Mouse (Mus musculus) forebrain, embryonic 13.5 days (tissue): ENCODE data around the gene Ceacam1. TPM values are rescaled to one million over a fixed set of nuclear protein-coding genes. Genes with fewer than 3 reads are reported as not detected.
"Not testable (repeated sequence)": the region's sequence is repeated elsewhere in the genome, so short reads cannot be mapped to it uniquely, and the experiment has no call there.

Source experiments
- ATAC-seq: fragments of 200-750 bp; cut with Nextera tagmentation; 2 replicates; pipeline ENCODE4 v1.8.0; 2017
- H3K27ac ChIP-seq: fragments of 300-500 bp; sonication (generic); 2 replicates; pipeline ENCODE4 v1.5.1; 2015; ENCODE audit warnings: inconsistent platforms, mild to moderate bottlenecking, moderate library complexity
- H3K27me3 ChIP-seq: fragments of 300-500 bp; sonication (generic); 2 replicates; pipeline ENCODE4 v1.6.1; 2015; ENCODE audit warnings: mild to moderate bottlenecking, inconsistent platforms
- H3K36me3 ChIP-seq: fragments of 300-500 bp; sonication (generic); 2 replicates; pipeline ENCODE4 v1.6.1; 2015; ENCODE audit warnings: mild to moderate bottlenecking, inconsistent platforms; ENCODE audit not compliant: poor library complexity, severe bottlenecking
- H3K4me1 ChIP-seq: fragments of 300-500 bp; sonication (generic); 2 replicates; pipeline ENCODE4 v1.6.1; 2015; ENCODE audit warnings: inconsistent platforms
- H3K4me2 ChIP-seq: fragments of 300-500 bp; sonication (generic); 2 replicates; pipeline ENCODE4 v1.6.1; 2015; ENCODE audit warnings: inconsistent platforms, mild to moderate bottlenecking, moderate library complexity
- H3K4me3 ChIP-seq: fragments of 300-500 bp; sonication (generic); 2 replicates; pipeline ENCODE4 v1.5.1; 2015; ENCODE audit warnings: mild to moderate bottlenecking, inconsistent platforms
- H3K9ac ChIP-seq: fragments of 300-500 bp; sonication (generic); 2 replicates; pipeline ENCODE4 v1.6.1; 2015; ENCODE audit warnings: mild to moderate bottlenecking, inconsistent platforms
- H3K9me3 ChIP-seq: fragments of 300-500 bp; sonication (generic); replicated peaks from 2 replicates; pipeline ENCODE4 v1.6.1; 2016; ENCODE audit warnings: inconsistent platforms
- WGBS: fragments of 180-500 bp; shearing (Covaris S2); methylation state at CpG from one replicate; pipeline ENCODE4 v1.1.7; 2015; 5-methylcytosine and 5-hydroxymethylcytosine counted together
- polyA plus RNA-seq: library from polyadenylated mRNA; unstranded; fragments of >200 nt; fragmentation: Nextera tagmentation; extraction: Ambion mirVana; gene quantifications from 2 replicates; pipeline ENCODE4 v1.2.1, GENCODE M21; 2015

Ceacam1 gene
- polyA plus RNA-seq: 0.39 and 0.49 TPM in 2 replicates

DNA sequence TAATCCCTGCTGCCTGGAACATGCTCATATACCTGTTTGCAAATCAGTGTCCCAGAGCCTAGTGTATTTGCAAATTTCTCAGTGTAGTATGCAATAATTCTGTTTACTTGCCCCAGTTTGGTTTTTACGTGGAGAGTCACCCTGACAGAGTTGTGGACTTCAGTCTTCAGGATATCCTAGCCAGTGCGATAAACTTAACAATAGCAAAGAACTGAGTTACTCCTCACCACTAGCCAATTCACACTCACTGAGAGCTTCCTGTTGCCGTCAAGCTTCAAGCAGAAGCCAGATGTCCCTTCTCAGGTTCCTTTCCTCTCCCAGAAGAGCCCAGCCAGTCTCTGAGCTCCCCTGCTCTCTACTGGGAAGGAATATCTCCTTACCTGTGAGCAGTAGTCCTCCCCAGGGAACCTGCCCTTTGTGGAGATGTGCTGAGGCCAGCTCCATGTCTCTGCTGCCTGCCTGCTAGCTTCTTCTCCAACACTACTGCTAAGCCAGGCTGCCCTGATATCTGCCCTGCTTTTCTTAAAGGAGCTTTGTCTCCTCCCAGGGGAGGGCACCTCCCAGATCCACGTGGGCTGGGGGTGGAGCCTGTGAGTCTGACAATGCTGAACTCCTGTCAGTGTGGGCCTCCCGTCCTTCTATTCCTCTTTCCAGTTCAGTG lies at the start of gene Ceacam1:
Gene Ceacam1 (minus strand): TSS at position 513 of the 661 bp plus-strand sequence.
- H3K36me3 ChIP-seq, H3K9ac ChIP-seq, ATAC-seq, H3K4me1 ChIP-seq, H3K27me3 ChIP-seq, H3K27ac ChIP-seq, H3K9me3 ChIP-seq, H3K4me2 ChIP-seq, H3K4me3 ChIP-seq: not testable (repeated sequence)
- WGBS: 40% methylated on average over 5 of the region's 5 CpGs

DNA sequence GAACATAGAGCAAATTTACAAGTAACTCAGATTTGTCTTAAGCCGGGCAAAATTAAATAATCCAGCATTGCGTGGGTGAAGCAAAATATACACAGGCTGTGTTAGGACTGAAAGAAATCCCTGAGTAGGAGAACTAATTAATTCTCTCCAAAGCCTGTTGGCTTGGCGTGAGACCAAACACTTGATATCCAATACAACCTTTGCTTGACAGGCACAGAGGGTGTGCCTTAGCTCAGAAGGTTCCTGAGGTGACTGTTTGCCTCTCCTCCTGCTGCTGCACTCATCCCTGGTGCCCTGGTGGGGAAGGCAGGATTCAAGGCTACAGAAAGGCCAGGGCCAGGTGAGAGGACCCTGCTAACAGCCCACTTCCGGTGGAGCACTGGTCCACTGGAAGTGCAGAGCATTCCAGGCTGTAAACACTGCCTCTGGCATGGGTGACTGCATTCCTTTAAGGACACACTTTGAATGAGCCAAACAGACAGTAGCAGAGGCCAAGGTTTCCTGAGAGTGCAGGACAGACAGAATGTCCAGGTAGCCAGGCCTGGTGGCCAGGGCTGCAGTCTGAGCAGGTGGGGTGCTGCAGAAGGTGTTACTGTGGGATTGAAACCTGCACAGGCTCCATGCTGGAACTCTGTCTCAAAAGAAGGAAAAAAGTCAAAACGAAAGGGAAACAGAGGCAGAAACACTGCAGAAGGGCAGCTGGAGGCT lies 38.8 kb upstream of the Ceacam1 start:
- H3K4me1 ChIP-seq, H3K9me3 ChIP-seq, H3K4me3 ChIP-seq, H3K27me3 ChIP-seq, H3K27ac ChIP-seq, H3K9ac ChIP-seq, H3K4me2 ChIP-seq, H3K36me3 ChIP-seq: not testable (repeated sequence)
- WGBS: 27% methylated on average over 2 of the region's 5 CpGs
- ATAC-seq: peak; percentile 91

DNA sequence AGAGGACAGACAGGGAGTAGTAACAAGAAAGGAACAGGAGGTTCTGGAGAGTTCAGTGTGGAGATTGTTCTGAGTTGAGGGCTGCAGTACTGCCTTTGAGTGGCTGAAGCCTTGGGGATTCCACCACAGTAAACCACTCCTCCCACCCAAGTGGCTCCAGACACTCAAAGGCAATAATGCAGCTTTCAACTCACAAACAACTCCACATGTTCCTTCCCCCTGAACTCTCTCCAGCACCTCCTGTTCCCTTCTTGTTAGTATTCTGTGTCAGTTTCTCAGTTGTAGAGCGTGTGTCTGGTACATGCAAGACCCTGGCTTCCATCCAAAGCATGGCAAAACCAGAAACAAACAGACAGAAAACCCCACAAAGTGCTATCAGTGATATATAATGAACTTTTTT lies 38.3 kb upstream of the Ceacam1 start:
- H3K36me3 ChIP-seq, H3K9ac ChIP-seq, H3K4me1 ChIP-seq, H3K27me3 ChIP-seq, H3K4me3 ChIP-seq, H3K9me3 ChIP-seq, H3K4me2 ChIP-seq, H3K27ac ChIP-seq: not testable (repeated sequence)
- peak; percentile 93 for ATAC-seq
- 28% methylated on average over 1 of the region's 1 CpGs for WGBS

DNA sequence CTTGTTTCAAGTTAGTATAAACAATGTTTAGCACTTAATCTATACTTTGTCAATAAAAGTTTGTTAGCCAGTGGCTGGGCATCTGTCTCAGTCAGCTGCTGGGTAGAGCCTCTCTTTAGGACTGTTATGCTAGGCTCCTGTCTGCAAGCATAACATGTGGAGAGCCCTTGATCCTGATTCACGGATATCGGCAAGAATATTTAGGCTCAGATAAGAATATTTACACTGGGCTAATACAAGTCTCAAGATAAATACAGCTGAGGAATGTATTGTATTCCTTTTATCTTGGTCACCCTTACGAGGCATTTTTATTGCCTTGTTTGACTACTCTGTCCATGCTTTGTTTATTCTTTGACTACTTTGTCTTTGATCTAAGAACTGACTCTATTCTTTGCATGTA lies 32.5 kb upstream of the Ceacam1 start:
- no peaks in the 10 kb centered on the region for H3K27me3 ChIP-seq
- no peak overlapping the region for H3K4me3 ChIP-seq
- no peak for ATAC-seq
- H3K36me3 ChIP-seq: no peaks in the 10 kb centered on the region
- 74% methylated on average over 3 of the region's 3 CpGs for WGBS
- no peak overlapping the region for H3K4me2 ChIP-seq
- H3K4me1 ChIP-seq: no peaks in the 10 kb centered on the region
- H3K27ac ChIP-seq: no peak overlapping the region
- H3K9ac ChIP-seq: no peak overlapping the region
- H3K9me3 ChIP-seq: no peaks in the 10 kb centered on the region

DNA sequence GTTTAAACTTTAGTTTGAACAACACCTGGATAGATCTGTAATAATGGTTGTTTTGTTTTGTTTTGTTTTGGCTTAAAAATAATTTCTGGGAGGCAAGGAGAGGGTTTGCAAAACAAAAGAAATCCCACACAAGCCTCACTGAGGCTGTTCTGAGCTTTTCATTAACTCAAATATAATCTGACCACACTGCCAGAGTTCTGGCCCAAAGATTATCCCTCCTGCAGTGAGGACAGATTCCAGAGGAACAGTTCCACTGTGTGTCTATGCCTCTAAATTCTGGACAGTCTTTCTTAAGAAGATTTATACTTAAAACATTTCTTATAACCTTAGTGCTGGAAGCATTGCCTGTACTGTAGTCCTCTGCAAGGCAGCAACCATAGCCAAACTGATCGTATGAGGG lies 17.2 kb upstream of the Ceacam1 start:
- H3K4me1 ChIP-seq: no peaks in the 10 kb centered on the region
- no peak overlapping the region for H3K9ac ChIP-seq
- no peaks in the 10 kb centered on the region for H3K36me3 ChIP-seq
- ATAC-seq: no peak
- 75% methylated on average over 1 of the region's 1 CpGs for WGBS
- no peak overlapping the region for H3K4me3 ChIP-seq
- no peak overlapping the region for H3K4me2 ChIP-seq
- no peaks in the 10 kb centered on the region for H3K27me3 ChIP-seq
- H3K9me3 ChIP-seq: no peaks in the 10 kb centered on the region
- no peak overlapping the region for H3K27ac ChIP-seq

DNA sequence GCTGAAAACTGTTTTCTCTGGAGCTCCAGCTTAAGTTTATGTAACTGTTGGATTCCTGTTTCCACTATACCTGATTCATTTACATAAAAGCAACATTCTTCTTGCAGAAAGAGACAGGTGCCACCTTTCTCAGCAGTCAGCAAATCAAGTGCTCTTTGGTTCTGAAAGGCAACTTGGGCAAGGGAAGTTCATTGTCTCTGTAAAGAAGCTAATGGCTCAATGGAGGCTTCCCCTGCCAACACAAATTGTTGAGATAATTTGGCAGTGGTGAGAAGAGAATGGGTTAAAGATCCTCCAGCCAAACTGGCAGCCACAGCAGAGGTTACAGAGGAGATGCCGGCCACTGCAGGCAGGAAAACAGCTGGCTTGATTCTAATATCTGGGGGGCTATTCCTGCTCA lies 13.3 kb upstream of the Ceacam1 start:
- H3K4me3 ChIP-seq, H3K27ac ChIP-seq, ATAC-seq, H3K4me1 ChIP-seq, H3K27me3 ChIP-seq, H3K9me3 ChIP-seq, H3K36me3 ChIP-seq, H3K4me2 ChIP-seq, H3K9ac ChIP-seq: not testable (repeated sequence)
- no CpG with 5 or more reads among the region's 1 CpGs for WGBS

DNA sequence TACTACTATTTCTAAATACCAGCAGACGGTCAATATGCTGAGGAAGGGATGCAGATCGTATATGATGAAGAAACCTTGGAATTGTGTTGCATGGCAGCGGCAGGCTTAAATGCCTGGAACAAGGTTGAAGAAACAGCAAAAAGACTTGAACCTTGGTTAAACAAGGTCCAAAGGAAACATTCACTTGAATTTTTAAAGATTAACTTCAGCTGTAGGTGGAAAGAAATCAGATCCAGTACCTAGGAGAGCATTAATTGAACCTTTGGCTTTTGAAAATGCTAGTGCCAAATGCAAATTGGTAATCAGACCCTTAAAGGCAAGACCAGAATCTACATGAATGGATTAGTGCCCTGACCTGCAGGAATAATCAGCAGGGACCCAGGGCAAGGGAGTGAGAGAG lies 12.0 kb upstream of the Ceacam1 start:
- H3K36me3 ChIP-seq, H3K4me3 ChIP-seq, H3K4me1 ChIP-seq, ATAC-seq, H3K27ac ChIP-seq, H3K9ac ChIP-seq, H3K4me2 ChIP-seq, H3K9me3 ChIP-seq, H3K27me3 ChIP-seq: not testable (repeated sequence)
- 85% methylated on average over 3 of the region's 3 CpGs for WGBS

DNA sequence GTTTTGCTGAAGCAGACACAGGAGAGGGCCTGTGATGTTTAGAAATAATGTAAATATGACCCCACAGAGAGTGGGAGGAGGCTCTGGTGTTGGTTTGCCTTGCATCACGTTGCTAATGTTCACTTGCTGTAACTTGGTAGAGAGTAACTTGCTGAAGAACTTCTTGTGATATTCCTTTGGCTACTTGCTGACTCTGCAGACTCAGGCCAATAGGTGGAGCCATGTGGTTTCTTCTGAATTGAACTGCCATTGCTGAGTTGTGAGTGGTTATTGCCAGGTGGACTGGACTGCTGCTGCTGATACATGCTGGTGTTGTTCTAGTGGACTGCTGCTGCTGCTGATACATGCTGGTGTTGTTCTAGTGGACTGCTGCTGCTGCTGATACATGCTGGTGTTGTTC lies 8.8 kb upstream of the Ceacam1 start:
- no peaks in the 10 kb centered on the region for H3K36me3 ChIP-seq
- no peak overlapping the region for H3K27ac ChIP-seq
- 40% methylated on average over 1 of the region's 1 CpGs for WGBS
- H3K9ac ChIP-seq: no peak overlapping the region
- ATAC-seq: no peak
- no peaks in the 10 kb centered on the region for H3K9me3 ChIP-seq
- H3K27me3 ChIP-seq: no peaks in the 10 kb centered on the region
- H3K4me3 ChIP-seq: no peak overlapping the region
- H3K4me1 ChIP-seq: no peaks in the 10 kb centered on the region
- no peak overlapping the region for H3K4me2 ChIP-seq

DNA sequence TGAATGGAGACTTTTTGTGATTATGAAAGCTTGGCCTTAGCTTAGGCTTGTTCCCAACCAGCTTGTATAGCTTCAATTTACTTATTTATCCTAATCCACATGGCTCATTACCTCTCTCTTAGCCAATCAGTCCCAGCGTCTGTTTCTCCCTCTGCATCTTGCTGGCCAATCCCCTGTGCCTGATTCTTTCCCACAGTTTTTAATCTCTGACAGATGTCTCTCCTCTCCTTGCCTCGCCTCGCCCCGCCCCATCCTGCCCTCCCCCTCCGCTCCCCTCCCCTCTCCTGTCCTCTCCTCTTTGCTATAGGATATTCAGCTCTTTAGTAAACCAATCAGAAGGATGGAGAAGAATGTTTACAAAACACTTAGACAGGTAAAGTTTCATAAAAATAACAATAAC lies 7.7 kb upstream of the Ceacam1 start:
- no peak for ATAC-seq
- H3K27me3 ChIP-seq: no peaks in the 10 kb centered on the region
- H3K9me3 ChIP-seq: no peaks in the 10 kb centered on the region
- no peaks in the 10 kb centered on the region for H3K4me1 ChIP-seq
- no peak overlapping the region for H3K9ac ChIP-seq
- 59% methylated on average over 5 of the region's 5 CpGs for WGBS
- H3K4me3 ChIP-seq: no peak overlapping the region
- no peak overlapping the region for H3K27ac ChIP-seq
- no peak overlapping the region for H3K4me2 ChIP-seq
- no peaks in the 10 kb centered on the region for H3K36me3 ChIP-seq

DNA sequence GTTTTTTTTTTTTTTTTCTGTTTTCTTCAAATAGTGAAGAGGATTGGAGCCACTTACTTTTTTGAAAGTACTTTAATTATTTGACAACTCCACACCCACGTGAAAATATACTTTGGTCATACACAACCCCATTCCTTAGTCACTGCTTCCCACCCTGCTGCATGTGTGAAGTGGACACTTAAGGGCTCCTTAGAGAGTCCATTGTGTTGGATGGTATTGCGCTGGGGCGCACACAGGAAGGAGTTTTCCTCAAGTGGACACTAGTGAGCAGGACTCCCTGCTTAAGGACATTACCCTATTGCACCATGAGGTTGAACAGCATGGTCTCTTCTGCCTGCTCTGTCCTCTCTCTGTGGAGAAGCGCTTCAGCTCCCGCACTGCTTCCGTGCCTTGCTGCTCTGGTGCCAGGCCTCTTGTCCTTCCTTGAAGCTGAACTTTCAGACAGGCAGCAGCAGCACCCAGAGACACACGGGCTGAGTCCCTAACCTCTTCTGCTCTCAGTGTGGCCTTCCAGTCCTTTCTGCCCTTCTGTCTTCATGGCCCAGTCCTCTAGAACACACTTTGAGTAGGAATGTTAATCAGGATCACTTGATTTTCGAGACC lies 5.8 kb upstream of the Ceacam1 start:
- Histone ChIP-seq H3K4me1 (no peaks in the 10 kb centered on the region), H3K4me3 (no peak overlapping the region), H3K4me2 (no peak overlapping the region), H3K9me3 (no peaks in the 10 kb centered on the region), H3K27me3 (no peaks in the 10 kb centered on the region), H3K27ac (no peak overlapping the region), H3K36me3 (no peaks in the 10 kb centered on the region), H3K9ac (no peak overlapping the region)
- ATAC-seq: no peak
- WGBS: 76% methylated on average over 8 of the region's 8 CpGs

DNA sequence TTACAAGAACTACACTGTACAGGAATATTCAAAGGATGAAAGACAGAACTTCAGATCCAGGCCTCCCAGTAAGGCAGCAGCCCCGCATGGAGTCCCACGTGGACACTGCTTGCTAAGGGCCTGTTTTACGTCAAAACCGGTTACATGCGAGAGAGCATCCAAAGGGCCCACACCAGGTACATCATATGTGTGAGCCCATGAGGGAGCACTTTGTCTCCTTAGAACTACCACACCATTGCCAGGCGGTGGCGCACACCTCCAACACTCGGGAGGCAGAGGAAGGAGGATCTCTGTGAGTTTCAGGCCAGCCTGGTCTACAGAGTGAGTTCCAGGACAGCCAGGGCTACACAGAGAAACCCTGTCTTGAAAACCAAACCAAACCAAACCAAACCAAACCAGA lies 3.4 kb upstream of the Ceacam1 start:
- H3K4me2 ChIP-seq, H3K27me3 ChIP-seq, H3K4me3 ChIP-seq, H3K4me1 ChIP-seq, ATAC-seq, H3K36me3 ChIP-seq, H3K9me3 ChIP-seq, H3K27ac ChIP-seq, H3K9ac ChIP-seq: not testable (repeated sequence)
- 59% methylated on average over 8 of the region's 8 CpGs for WGBS

DNA sequence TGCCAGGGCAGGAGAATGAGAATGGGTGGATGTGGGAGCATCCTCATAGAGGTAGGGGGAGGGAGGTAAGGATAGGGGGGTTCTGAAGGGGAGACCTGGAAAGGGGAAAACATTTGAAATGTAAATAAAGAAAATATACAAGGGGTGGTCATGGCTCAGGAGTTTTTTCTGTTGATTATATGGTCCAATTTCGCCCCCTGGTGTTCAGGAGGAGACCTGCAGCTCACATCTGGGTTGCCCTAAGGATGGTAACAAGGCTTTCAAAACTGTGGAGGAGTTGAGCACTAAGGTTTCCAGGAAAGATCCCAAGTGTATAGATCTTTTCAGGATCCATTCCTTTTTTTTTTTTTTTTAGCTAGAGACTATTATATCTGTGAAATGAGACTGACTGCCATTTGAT lies 2.0 kb upstream of the Ceacam1 start:
- 0 out of 2 replicates have a peak, but pooled peaks have one; percentile 16 for ATAC-seq
- WGBS: 0% methylated on average over 1 of the region's 1 CpGs
- no peak overlapping the region for H3K4me3 ChIP-seq
- H3K27me3 ChIP-seq: no peaks in the 10 kb centered on the region
- H3K4me1 ChIP-seq: no peaks in the 10 kb centered on the region
- no peak overlapping the region for H3K9ac ChIP-seq
- H3K27ac ChIP-seq: no peak overlapping the region
- H3K9me3 ChIP-seq: no peaks in the 10 kb centered on the region
- H3K4me2 ChIP-seq: no peak overlapping the region
- H3K36me3 ChIP-seq: no peaks in the 10 kb centered on the region

DNA sequence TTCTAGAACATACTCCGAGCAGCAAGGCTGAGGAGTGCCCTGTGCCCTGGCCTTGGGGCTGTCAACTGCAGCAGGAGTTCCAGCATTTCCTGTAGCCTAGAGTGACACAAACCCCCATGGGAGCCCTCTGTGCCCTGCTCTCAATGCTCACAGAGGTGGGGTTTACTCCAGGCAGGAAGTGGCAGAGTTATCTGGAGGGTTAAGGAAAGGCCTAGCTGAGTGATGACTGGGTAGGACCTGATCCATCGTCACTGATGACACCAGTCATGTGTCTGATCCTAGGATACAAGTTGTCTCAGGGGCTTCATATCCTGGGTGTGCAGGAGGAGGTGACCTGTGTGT lies 320 bp upstream of the Ceacam1 start:
- 81% methylated on average over 2 of the region's 2 CpGs for WGBS
- ATAC-seq: not testable (repeated sequence)

More for the DNA sequence above, 320 bp upstream of the Ceacam1 start:
- not testable (repeated sequence) for H3K36me3 ChIP-seq, H3K9ac ChIP-seq, H3K4me2 ChIP-seq, H3K27ac ChIP-seq, H3K9me3 ChIP-seq, H3K27me3 ChIP-seq, H3K4me3 ChIP-seq, H3K4me1 ChIP-seq
